ENCODE assay signal across 15 mouse cellular contexts in the genomic region with DNA sequence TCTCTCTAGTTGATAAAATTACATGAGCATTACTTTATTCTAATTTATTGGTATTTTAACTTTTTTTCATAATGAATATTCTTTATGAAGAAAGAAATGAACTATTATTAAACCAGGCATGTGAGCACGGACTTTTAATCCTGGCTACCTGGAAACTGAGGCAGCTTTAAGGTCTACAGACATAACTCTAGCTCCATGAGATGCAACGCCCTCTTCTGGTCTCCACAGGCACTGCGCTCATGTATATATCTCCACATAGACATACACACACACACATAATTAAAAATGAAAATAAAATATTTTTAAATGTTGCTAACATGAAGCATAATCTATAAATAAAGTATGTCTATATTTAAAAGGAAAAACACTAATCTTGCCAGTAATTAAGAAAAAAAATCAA.
"Had no signal": no experiment of that assay in that cellular context is flagged by ENCODE, and none has a peak within 500 bp of the region (broad histone marks: within the 10 kb centered on the region; RNA-seq: fewer than 3 reads in every experiment).

No protein-coding gene starts in this region.

- H3K4me3 ChIP-seq: limb, embryonic 13.5 days; liver, embryonic 12.5 days; midbrain, embryonic 10.5 days; myocyte; neural tube, embryonic 15.5 days had no signal

- H3K4me1 ChIP-seq: limb, embryonic 13.5 days; liver, embryonic 12.5 days; neural tube, embryonic 15.5 days had no signal

- H3K9ac ChIP-seq: limb, embryonic 13.5 days; liver, embryonic 12.5 days; neural tube, embryonic 15.5 days had no signal

- DNase-seq: kidney, adult 8-10 months; kidney, postnatal 4 days; lung, adult 18-20 months; lung, postnatal 10 days; lung, postnatal 4 days; midbrain, embryonic 14.5 days; right cerebral cortex, adult 18-20 months; right cerebral cortex, postnatal 25 days; thymus, adult 18-20 months; thymus, postnatal 14 days had no signal

- H3K36me3 ChIP-seq: limb, embryonic 13.5 days; liver, embryonic 12.5 days; midbrain, embryonic 10.5 days; neural tube, embryonic 15.5 days had no signal

- H3K4me2 ChIP-seq: limb, embryonic 13.5 days; liver, embryonic 12.5 days; neural tube, embryonic 15.5 days had no signal

- ATAC-seq: liver, embryonic 12.5 days had no signal

- H3K27me3 ChIP-seq: limb, embryonic 13.5 days; liver, embryonic 12.5 days; neural tube, embryonic 15.5 days had no signal

- H3K27ac ChIP-seq: limb, embryonic 13.5 days; liver, embryonic 12.5 days; midbrain, embryonic 10.5 days; neural tube, embryonic 15.5 days had no signal

- H3K9me3 ChIP-seq: limb, embryonic 13.5 days; liver, embryonic 12.5 days; midbrain, embryonic 10.5 days; neural tube, embryonic 15.5 days had no signal
